Mouse (Mus musculus): ENCODE measurements at regions not wholly inside any gene's neighbourhood (a gene's known extent, or its start where the extent isn't known, plus 50 kb on each side); places are given as distances from the start of the nearest gene placed in this dataset.

DNA sequence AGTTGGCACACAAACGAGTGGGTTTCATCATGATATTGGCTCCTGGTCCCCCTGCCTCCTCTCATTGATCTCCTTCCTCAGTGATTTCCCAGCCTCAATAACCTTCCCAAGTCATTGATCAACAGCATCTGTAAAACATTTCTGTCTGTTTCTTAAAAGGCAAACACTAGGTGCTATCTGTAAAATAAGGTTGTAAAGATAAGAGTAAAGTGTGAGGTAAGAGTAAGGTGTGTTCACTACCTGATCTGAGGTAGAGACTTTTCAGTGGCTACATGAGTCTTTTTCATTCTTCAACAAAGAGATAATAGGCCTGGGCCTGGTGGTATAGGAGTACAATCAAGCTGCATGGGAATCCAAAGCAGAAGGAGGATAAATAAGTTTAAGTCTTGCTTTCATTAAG lies 55.7 kb downstream of the Plk2 start:
- WGBS = 88% methylated on average over 1 of the region's 1 CpGs
- no peaks in the 10 kb centered on the region for H3K36me3 ChIP-seq (ENCODE audit: control insufficient read depth, insufficient read depth, low read length)
- ATAC-seq (ENCODE audit: low FRiP score, low TSS enrichment) = no peak

DNA sequence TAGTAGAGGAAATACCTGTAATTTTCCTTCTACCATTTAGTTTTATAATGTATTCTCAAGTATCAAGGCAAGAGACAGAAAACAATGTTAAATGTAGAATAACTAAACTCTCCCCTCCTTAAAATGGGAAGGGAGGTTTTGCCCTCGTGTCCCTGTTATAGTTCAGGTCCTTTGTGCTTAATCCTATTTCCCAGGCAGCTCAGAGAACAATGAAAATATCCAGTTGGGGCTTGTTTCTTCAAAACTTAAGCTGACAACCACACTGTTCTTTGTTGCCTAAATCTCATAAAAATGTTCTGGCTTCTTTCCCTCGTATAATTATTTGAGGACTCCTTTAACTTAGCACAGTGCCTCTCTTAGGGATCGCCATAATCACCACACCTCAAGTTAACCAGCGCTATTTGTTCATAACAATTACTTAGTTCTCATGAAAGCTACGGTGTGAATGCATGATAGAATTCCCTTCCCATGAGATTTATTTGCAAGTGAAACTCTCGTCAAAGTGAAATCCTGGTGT lies 57.2 kb downstream of the Plk2 start:
- peaks cover 5% of the 10 kb centered on the region; the same call in 1 of the 2 replicates for H3K4me1 ChIP-seq (ENCODE audit: control insufficient read depth, insufficient read depth, low read length)
- ATAC-seq (ENCODE audit: low FRiP score, low TSS enrichment) = no peak
- no peak overlapping the region for H3K27ac ChIP-seq (ENCODE audit: low read depth, low read length)
- no peak overlapping the region for H3K9ac ChIP-seq (ENCODE audit: low read depth, low read length)
- no peaks in the 10 kb centered on the region for H3K27me3 ChIP-seq (ENCODE audit: control insufficient read depth, insufficient read depth, low read length)
- no peak overlapping the region for H3K4me3 ChIP-seq (ENCODE audit: low read length)
- WGBS = 72% methylated on average over 6 of the region's 6 CpGs
- H3K9me3 ChIP-seq (ENCODE audit: control insufficient read depth, low read length) = no peaks in the 10 kb centered on the region
- no peaks in the 10 kb centered on the region for H3K36me3 ChIP-seq (ENCODE audit: control insufficient read depth, insufficient read depth, low read length)
- H3K4me2 ChIP-seq (replicated peaks; ENCODE audit: low read depth, low read length) = no peak overlapping the region

More for the DNA sequence above, 55.7 kb downstream of the Plk2 start:
- Histone ChIP-seq H3K27ac (ENCODE audit: low read depth, low read length) (no peak overlapping the region), H3K4me1 (ENCODE audit: control insufficient read depth, insufficient read depth, low read length) (peaks cover 5% of the 10 kb centered on the region; the same call in 1 of the 2 replicates), H3K4me2 (replicated peaks; ENCODE audit: low read depth, low read length) (no peak overlapping the region), H3K4me3 (ENCODE audit: low read length) (no peak overlapping the region), H3K9ac (ENCODE audit: low read depth, low read length) (no peak overlapping the region), H3K27me3 (ENCODE audit: control insufficient read depth, insufficient read depth, low read length) (no peaks in the 10 kb centered on the region), H3K9me3 (ENCODE audit: control insufficient read depth, low read length) (no peaks in the 10 kb centered on the region)

DNA sequence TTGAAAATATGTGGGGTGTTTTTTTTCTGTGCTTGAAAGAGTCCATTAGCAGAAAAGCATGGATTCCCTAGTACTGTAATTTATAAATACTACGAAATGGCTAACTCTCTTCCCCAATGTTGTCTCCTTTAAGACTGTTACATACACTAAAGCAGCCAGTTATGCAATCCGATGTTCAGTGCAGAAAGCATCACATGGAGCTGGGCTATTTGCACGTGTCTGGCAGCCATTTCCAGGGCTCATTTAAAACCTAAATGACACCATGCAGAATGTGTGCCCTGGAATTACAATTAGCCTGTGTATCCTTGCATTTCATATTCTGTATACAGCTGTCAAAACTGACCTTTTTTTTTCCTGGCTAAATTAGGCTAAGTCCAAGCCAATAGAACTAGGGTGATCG lies 60.2 kb downstream of the Plk2 start:
- Histone ChIP-seq H3K27ac (ENCODE audit: low read depth, low read length) (no peak overlapping the region), H3K9ac (ENCODE audit: low read depth, low read length) (no peak overlapping the region), H3K27me3 (ENCODE audit: control insufficient read depth, insufficient read depth, low read length) (no peaks in the 10 kb centered on the region), H3K9me3 (ENCODE audit: control insufficient read depth, low read length) (no peaks in the 10 kb centered on the region), H3K4me3 (ENCODE audit: low read length) (no peak overlapping the region), H3K4me2 (replicated peaks; ENCODE audit: low read depth, low read length) (no peak overlapping the region), H3K4me1 (ENCODE audit: control insufficient read depth, insufficient read depth, low read length) (peaks cover 5% of the 10 kb centered on the region; the same call in 1 of the 2 replicates), H3K36me3 (ENCODE audit: control insufficient read depth, insufficient read depth, low read length) (no peaks in the 10 kb centered on the region)
- 79% methylated on average over 4 of the region's 4 CpGs for WGBS
- ATAC-seq (ENCODE audit: low FRiP score, low TSS enrichment) = no peak

DNA sequence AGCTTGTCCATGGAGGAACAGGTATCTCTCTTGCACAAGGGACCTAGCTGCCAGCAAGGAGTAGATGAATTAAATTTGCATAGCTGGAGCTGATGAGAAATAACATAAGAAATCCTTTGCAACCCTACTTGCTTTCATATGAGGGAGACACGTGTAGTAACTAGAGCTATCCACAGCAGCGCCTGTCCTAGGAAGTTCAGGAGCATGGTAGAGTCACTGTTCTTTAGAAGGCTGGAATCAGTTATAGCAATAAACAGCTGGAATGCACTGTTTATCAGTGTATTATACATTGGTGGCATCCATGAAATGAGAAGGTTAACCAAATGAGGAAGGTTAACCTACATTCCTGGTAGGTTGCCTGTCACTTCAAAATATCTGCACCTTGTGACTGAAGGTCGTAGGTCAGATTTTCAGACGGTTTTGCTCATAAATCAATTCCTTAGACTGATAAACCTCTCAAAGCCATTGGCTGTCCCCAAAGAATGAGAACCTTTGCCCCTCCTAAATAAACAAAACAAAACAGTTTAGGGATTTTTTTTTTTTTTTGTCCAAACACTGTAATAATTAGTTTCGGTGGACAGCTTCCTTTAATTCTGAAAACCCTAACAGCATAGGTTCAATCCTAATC lies 60.8 kb downstream of the Plk2 start:
- Histone ChIP-seq H3K36me3 (ENCODE audit: control insufficient read depth, insufficient read depth, low read length) (no peaks in the 10 kb centered on the region), H3K27ac (ENCODE audit: low read depth, low read length) (no peak overlapping the region), H3K4me1 (ENCODE audit: control insufficient read depth, insufficient read depth, low read length) (peaks cover 5% of the 10 kb centered on the region; the same call in 1 of the 2 replicates), H3K4me2 (replicated peaks; ENCODE audit: low read depth, low read length) (no peak overlapping the region), H3K4me3 (ENCODE audit: low read length) (no peak overlapping the region), H3K9me3 (ENCODE audit: control insufficient read depth, low read length) (no peaks in the 10 kb centered on the region), H3K27me3 (ENCODE audit: control insufficient read depth, insufficient read depth, low read length) (no peaks in the 10 kb centered on the region), H3K9ac (ENCODE audit: low read depth, low read length) (no peak overlapping the region)
- WGBS = 67% methylated on average over 5 of the region's 5 CpGs
- no peak for ATAC-seq (ENCODE audit: low FRiP score, low TSS enrichment)

DNA sequence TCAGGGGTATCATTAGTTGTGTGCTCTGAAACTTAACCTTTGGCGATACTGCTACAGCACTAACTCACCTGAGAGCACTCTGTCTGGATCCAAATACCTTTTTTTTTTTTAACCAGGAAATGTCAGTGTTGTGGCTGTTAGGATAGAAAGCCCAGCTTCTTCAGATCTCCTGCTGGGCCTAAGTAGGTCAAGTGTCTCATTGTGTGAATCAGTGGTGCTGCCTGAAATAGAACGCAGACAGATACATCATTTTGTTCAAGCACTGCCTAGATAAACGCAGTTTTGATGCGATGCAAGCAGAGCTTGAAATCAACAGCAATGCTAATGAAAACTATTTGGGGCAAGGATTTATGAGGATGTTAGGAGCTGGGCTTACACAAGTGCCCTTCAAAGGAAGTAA lies 63.9 kb downstream of the Plk2 start:
- H3K36me3 ChIP-seq (ENCODE audit: control insufficient read depth, insufficient read depth, low read length) = no peaks in the 10 kb centered on the region
- no peak for ATAC-seq (ENCODE audit: low FRiP score, low TSS enrichment)
- H3K9me3 ChIP-seq (ENCODE audit: control insufficient read depth, low read length) = no peaks in the 10 kb centered on the region
- no peak overlapping the region for H3K4me2 ChIP-seq (replicated peaks; ENCODE audit: low read depth, low read length)
- H3K27me3 ChIP-seq (ENCODE audit: control insufficient read depth, insufficient read depth, low read length) = no peaks in the 10 kb centered on the region
- H3K4me1 ChIP-seq (ENCODE audit: control insufficient read depth, insufficient read depth, low read length) = peaks cover 5% of the 10 kb centered on the region; the same call in 1 of the 2 replicates
- WGBS = 64% methylated on average over 4 of the region's 4 CpGs
- no peak overlapping the region for H3K27ac ChIP-seq (ENCODE audit: low read depth, low read length)
- H3K9ac ChIP-seq (ENCODE audit: low read depth, low read length) = no peak overlapping the region
- no peak overlapping the region for H3K4me3 ChIP-seq (ENCODE audit: low read length)

DNA sequence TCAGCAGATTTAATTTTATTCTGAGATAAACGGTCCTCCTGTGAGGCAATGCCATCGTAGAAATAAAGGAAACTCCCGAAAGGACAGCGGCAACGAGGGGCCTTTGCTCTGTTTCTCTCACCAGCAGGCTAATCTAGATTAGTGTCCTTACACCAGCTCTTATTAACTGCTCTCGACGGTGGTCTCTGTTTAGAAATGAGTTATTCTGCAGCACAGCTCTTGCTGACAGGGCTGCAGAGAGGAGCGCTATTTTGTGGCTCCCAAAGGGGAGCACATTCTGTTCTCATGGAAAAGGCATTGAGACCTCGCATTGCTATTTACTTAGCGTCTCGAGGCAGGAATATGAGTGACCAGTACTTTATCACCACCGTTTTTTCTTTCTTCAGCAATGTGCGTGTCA lies 66.7 kb downstream of the Plk2 start:
- ATAC-seq (ENCODE audit: low FRiP score, low TSS enrichment) = no peak
- WGBS = 62% methylated on average over 13 of the region's 13 CpGs
- Histone ChIP-seq H3K9me3 (ENCODE audit: control insufficient read depth, low read length) (no peaks in the 10 kb centered on the region), H3K4me2 (replicated peaks; ENCODE audit: low read depth, low read length) (no peak overlapping the region), H3K9ac (ENCODE audit: low read depth, low read length) (no peak overlapping the region), H3K4me3 (ENCODE audit: low read length) (no peak overlapping the region), H3K4me1 (ENCODE audit: control insufficient read depth, insufficient read depth, low read length) (no peaks in the 10 kb centered on the region), H3K36me3 (ENCODE audit: control insufficient read depth, insufficient read depth, low read length) (no peaks in the 10 kb centered on the region), H3K27me3 (ENCODE audit: control insufficient read depth, insufficient read depth, low read length) (no peaks in the 10 kb centered on the region), H3K27ac (ENCODE audit: low read depth, low read length) (no peak overlapping the region)

DNA sequence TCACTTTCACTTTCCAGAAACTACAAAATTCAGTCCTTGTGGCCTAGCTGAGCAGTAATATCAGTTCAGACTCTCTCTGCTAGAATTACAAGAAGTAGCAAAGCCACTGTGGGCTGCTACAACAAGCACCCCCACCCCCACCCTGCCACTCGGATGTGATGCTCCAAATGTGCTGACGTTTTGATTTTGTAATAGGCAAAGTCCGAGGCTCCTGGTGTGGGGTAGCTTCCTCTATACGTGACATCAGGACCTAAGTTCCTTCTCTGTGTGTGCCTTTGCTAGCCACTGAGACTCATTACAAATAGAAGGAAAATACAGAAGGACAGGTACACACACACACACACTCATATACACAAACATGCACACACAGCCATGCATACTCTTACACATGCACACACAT lies 76.7 kb downstream of the Plk2 start:
- Histone ChIP-seq H3K4me3 (ENCODE audit: low read length) (no peak overlapping the region), H3K4me2 (replicated peaks; ENCODE audit: low read depth, low read length) (no peak overlapping the region), H3K36me3 (ENCODE audit: control insufficient read depth, insufficient read depth, low read length) (no peaks in the 10 kb centered on the region), H3K4me1 (ENCODE audit: control insufficient read depth, insufficient read depth, low read length) (no peaks in the 10 kb centered on the region), H3K9ac (ENCODE audit: low read depth, low read length) (no peak overlapping the region), H3K9me3 (ENCODE audit: control insufficient read depth, low read length) (no peaks in the 10 kb centered on the region), H3K27ac (ENCODE audit: low read depth, low read length) (no peak overlapping the region), H3K27me3 (ENCODE audit: control insufficient read depth, insufficient read depth, low read length) (no peaks in the 10 kb centered on the region)
- no peak for ATAC-seq (ENCODE audit: low FRiP score, low TSS enrichment)
- WGBS = 59% methylated on average over 4 of the region's 4 CpGs

DNA sequence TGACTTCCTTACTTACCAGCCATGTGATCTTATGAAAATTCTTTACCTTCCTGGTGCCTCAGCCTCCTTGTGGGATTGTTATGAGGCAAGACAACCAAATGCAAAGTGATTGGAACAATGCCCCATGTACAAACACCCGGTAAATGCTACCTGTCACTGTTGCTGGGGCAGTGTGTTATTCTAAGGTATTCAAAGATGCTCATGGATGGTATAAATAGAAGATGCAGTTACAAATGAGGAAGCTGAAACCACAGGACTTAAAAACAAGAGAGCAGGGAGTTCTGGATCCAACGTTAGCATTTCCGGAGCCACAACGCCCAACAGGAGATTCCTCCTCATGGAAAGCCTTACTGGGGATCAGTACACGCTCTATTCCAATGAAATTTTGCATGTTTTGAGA lies 82.9 kb downstream of the Plk2 start:
- Histone ChIP-seq H3K9ac (ENCODE audit: low read depth, low read length) (no peak overlapping the region), H3K36me3 (ENCODE audit: control insufficient read depth, insufficient read depth, low read length) (no peaks in the 10 kb centered on the region), H3K27me3 (ENCODE audit: control insufficient read depth, insufficient read depth, low read length) (no peaks in the 10 kb centered on the region), H3K4me3 (ENCODE audit: low read length) (no peak overlapping the region), H3K9me3 (ENCODE audit: control insufficient read depth, low read length) (no peaks in the 10 kb centered on the region), H3K4me1 (ENCODE audit: control insufficient read depth, insufficient read depth, low read length) (no peaks in the 10 kb centered on the region), H3K27ac (ENCODE audit: low read depth, low read length) (no peak overlapping the region), H3K4me2 (replicated peaks; ENCODE audit: low read depth, low read length) (no peak overlapping the region)
- ATAC-seq (ENCODE audit: low FRiP score, low TSS enrichment) = no peak
- 97% methylated on average over 5 of the region's 5 CpGs for WGBS

DNA sequence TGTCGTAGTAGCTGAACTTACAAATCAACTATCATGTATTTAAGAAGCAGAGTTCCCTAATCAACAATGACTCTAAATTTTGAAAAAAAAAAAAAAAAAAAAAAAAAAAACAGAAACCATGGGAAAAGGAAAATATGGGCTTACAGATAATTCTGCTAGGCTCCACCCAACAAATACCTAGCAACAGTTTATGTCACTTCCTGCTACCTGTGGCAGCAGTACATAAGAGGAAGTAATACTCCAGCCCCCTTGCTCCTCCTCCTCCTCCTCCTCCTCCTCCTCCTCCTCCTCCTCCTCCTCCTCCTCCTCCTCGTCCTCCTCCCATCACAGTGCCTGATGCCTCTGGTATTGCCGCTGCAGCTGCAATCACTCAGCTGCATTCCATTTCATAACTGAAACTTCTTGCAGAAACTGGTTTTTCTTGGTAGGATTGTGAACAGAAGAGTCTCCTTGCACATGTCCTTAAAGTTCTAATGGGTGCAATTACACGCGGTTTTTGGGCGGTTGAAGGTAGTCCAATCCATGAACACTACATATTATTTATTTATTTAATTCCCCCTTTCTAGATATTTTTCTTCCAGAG lies 89.6 kb downstream of the Plk2 start:
- Histone ChIP-seq H3K27ac (ENCODE audit: low read depth, low read length) (no peak overlapping the region), H3K27me3 (ENCODE audit: control insufficient read depth, insufficient read depth, low read length) (no peaks in the 10 kb centered on the region), H3K4me2 (replicated peaks; ENCODE audit: low read depth, low read length) (no peak overlapping the region), H3K9me3 (ENCODE audit: control insufficient read depth, low read length) (no peaks in the 10 kb centered on the region), H3K4me1 (ENCODE audit: control insufficient read depth, insufficient read depth, low read length) (no peaks in the 10 kb centered on the region), H3K36me3 (ENCODE audit: control insufficient read depth, insufficient read depth, low read length) (no peaks in the 10 kb centered on the region), H3K4me3 (ENCODE audit: low read length) (no peak overlapping the region), H3K9ac (ENCODE audit: low read depth, low read length) (no peak overlapping the region)
- ATAC-seq (ENCODE audit: low FRiP score, low TSS enrichment) = no peak
- WGBS = 86% methylated on average over 5 of the region's 6 CpGs

Data from kidney, embryonic 14.5 days (tissue).